Mouse (Mus musculus) intestine, embryonic 14.5 days (tissue): ENCODE measurements around the gene Dysf. TPM values are rescaled to one million over a fixed set of nuclear protein-coding genes. Genes with fewer than 3 reads are reported as not detected.

Experiments
- ATAC-seq: fragments of 200-750 bp; cut with Nextera tagmentation; replicated peaks from 2 replicates; pipeline ENCODE4 v1.8.0; 2017; ENCODE audit warnings: low read depth, moderate number of reproducible peaks, moderate TSS enrichment, moderate library complexity; ENCODE audit not compliant: low FRiP score, low TSS enrichment
- DNase-seq: peaks from one replicate; pipeline ENCODE4 v3.0.0-alpha.2; 2018; ENCODE audit warnings: low spot score
- H3K27ac ChIP-seq: fragments of 300-500 bp; sonication (generic); 2 replicates; pipeline ENCODE4 v1.5.1; 2014; ENCODE audit warnings: low read depth, mild to moderate bottlenecking, control low read depth
- H3K27me3 ChIP-seq: fragments of 300-500 bp; sonication (generic); replicated peaks from 2 replicates; pipeline ENCODE4 v1.6.1; 2014; ENCODE audit warnings: low read length, control low read depth; ENCODE audit not compliant: control insufficient read depth, insufficient read depth
- H3K36me3 ChIP-seq: fragments of 300-500 bp; sonication (generic); 2 replicates; pipeline ENCODE4 v1.6.1; 2014; ENCODE audit warnings: low read length, control low read depth; ENCODE audit not compliant: control insufficient read depth, insufficient read depth
- H3K4me1 ChIP-seq: fragments of 300-500 bp; sonication (generic); replicated peaks from 2 replicates; pipeline ENCODE4 v1.6.1; 2014; ENCODE audit warnings: low read length, control low read depth, mixed read lengths; ENCODE audit not compliant: control insufficient read depth, insufficient read depth
- H3K4me2 ChIP-seq: fragments of 300-500 bp; sonication (generic); 2 replicates; pipeline ENCODE4 v1.6.1; 2014; ENCODE audit warnings: low read length
- H3K4me3 ChIP-seq: fragments of 300-500 bp; sonication (generic); 2 replicates; pipeline ENCODE4 v1.5.1; 2014; ENCODE audit warnings: low read depth, low read length, control low read depth, mixed read lengths
- H3K9ac ChIP-seq: fragments of 300-500 bp; sonication (generic); 2 replicates; pipeline ENCODE4 v1.6.1; 2014; ENCODE audit warnings: mild to moderate bottlenecking, low read length
- H3K9me3 ChIP-seq: fragments of 300-500 bp; sonication (generic); 2 replicates; pipeline ENCODE4 v1.6.1; 2016; ENCODE audit warnings: low read length, control low read depth; ENCODE audit not compliant: control insufficient read depth
- WGBS: fragments of 180-500 bp; shearing (Covaris S2); extraction: QIAGEN DNeasy Blood & Tissue Kit; methylation state at CpG from one replicate; pipeline ENCODE4 v1.1.7; 2014; 5-methylcytosine and 5-hydroxymethylcytosine counted together
- polyA plus RNA-seq: library from polyadenylated mRNA; unstranded; fragments of >200 nt; fragmentation: Nextera tagmentation; extraction: Ambion mirVana; gene quantifications from 2 replicates; pipeline ENCODE4 v1.2.1, GENCODE M21; 2014

The Dysf gene
- polyA plus RNA-seq, 1 experiment from 2014 or later, result 11.1 TPM

DNA sequence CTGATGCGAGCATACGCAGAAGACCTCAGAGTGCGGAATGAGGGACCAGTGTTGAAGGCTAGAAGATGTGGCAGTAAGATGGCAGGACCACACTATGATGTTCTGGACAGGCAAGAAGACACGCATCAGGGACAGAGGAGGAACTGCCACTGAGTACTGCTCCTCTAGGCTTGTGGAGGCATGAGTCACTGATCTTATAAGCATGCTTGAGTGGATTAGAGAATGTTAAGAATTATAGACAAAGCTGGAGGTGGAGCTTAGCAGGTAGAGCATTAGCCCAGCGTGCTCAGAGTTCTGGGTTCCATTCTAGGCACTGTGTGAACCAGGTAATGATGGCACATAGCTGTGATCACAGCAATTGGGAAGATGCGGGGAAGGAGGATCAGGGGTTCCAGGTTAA is 165.2 kb downstream of the Dysf start:
- DNase-seq (no peak), ATAC-seq (no peak)
- H3K9me3 ChIP-seq, result no peaks in the 10 kb centered on the region
- no peak overlapping the region for H3K4me3 ChIP-seq
- H3K9ac ChIP-seq, result no peak overlapping the region
- H3K4me2 ChIP-seq, result no peak overlapping the region
- WGBS, result 93% methylated on average over 6 of the region's 6 CpGs
- H3K36me3 ChIP-seq, result no peaks in the 10 kb centered on the region
- H3K27me3 ChIP-seq, result no peaks in the 10 kb centered on the region
- H3K27ac ChIP-seq, result no peak overlapping the region
- no peaks in the 10 kb centered on the region for H3K4me1 ChIP-seq

DNA sequence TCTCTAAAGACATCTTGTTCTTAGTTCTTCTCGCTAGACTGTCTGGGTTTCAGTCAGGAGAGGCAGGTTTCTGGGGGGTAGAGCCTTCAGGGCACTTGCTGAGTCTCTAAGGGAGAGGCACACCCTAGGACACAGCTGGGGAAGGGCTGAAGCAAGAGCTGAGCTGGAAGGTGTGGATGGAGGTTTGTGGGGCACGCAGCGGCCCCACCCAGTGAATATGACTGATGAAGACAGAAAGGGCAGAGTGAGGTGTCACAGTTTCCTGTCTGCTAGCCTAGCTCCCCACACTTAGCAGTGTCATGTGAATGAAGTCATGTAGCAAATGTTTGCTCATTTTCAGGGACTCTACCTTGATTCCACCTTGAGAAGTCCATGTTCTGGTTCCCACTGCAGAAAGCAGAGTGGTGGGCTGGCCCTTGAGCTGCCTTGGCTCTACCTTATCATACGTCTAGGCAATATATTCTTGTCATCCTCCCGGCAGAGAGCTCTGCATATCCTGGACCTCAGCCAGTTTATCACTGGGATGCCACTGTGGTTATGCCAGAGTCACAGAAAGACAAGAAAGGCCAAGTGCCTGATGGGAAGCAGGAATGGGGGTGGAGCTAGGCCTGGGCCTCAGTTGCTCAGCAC is 170.5 kb downstream of the Dysf start:
- no peaks in the 10 kb centered on the region for H3K36me3 ChIP-seq
- no peak overlapping the region for H3K27ac ChIP-seq
- no peak overlapping the region for H3K4me2 ChIP-seq
- no peak overlapping the region for H3K4me3 ChIP-seq
- no peaks in the 10 kb centered on the region for H3K27me3 ChIP-seq
- 55% methylated on average over 5 of the region's 5 CpGs for WGBS
- H3K9ac ChIP-seq, result no peak overlapping the region
- DNase-seq (no peak), ATAC-seq (no peak)
- H3K9me3 ChIP-seq, result no peaks in the 10 kb centered on the region
- H3K4me1 ChIP-seq, result no peaks in the 10 kb centered on the region

DNA sequence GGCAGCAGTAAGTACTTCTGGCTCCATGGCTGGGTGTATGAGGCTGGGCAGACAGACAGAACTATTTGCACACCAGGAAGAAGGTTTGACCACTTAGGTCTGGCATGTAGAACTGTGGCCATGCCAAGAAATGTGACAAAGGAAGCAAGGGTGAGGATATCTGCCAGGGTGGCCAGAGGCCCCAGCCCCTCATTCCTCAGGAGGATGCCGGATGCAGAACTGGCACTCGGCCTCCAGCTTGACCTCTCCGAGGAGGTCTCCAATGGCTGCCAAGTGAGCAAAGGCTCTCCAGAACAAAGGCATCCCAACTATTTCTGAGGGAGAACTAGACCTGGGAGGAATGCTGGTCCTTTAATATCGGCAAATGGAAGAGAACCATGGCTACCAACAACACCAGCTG is 173.1 kb downstream of the Dysf start:
- no peak overlapping the region for H3K27ac ChIP-seq
- no peak for DNase-seq
- H3K9ac ChIP-seq, result no peak overlapping the region
- no peaks in the 10 kb centered on the region for H3K4me1 ChIP-seq
- no peak for ATAC-seq
- WGBS, result 34% methylated on average over 4 of the region's 4 CpGs
- H3K4me3 ChIP-seq, result no peak overlapping the region
- H3K9me3 ChIP-seq, result no peaks in the 10 kb centered on the region
- H3K4me2 ChIP-seq, result no peak overlapping the region
- H3K27me3 ChIP-seq, result no peaks in the 10 kb centered on the region
- no peaks in the 10 kb centered on the region for H3K36me3 ChIP-seq

DNA sequence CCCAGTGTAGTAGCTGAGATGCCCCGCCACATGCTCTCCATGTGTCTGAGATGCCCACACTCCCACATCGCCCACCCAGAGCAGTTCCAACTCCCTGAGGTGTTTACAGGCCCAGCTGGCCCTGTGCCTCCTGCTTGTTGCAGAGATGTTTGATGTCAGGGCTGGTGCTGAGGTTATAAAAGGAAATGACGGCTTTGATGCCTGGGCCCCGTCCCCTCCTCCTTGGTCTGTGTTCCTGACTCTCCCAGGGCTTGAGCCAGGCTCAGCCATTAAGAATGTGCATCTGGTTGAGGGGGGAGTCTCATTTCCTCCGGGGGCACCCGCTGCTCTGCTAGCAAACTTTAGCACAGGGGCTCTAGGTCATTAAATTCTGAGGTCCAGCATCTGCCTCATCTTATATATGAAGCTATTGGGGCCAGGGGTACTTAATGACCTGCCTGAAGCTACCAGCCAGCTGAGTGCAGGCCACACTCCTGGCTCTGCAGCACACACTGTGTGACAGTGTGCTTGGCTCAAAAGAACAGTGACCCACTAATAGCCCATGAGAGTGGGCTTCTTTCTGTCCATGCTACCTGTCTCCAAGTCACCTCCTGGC is 183.4 kb downstream of the Dysf start:
- no peak overlapping the region for H3K4me3 ChIP-seq

DNA sequence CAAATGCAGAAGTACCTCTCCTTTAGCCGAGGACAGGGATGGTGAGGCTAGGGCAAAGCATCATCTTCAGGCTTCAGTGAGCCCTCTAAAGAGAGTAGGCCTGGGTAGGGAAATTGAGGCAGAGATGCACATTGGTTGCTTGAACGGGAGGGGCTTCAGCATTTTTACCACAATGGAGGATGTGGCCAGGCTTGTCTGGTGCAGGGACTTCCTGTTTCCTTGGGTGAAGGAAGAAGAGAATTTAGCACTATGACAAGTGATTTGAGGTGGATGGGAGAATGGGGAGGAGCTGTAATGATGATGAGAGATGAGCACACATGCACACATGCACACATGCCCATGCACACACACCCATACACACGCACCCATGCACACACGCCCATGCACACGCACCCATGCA is 188.1 kb downstream of the Dysf start:
- no peak for ATAC-seq
- Histone ChIP-seq H3K4me3 (no peak overlapping the region), H3K9ac (no peak overlapping the region), H3K4me2 (no peak overlapping the region), H3K36me3 (no peaks in the 10 kb centered on the region), H3K9me3 (no peaks in the 10 kb centered on the region), H3K27ac (no peak overlapping the region), H3K27me3 (no peaks in the 10 kb centered on the region), H3K4me1 (no peaks in the 10 kb centered on the region)
- 91% methylated on average over 5 of the region's 5 CpGs for WGBS
- DNase-seq, result no peak

More for the DNA sequence above, 183.4 kb downstream of the Dysf start:
- no peak for DNase-seq
- Histone ChIP-seq H3K9me3 (no peaks in the 10 kb centered on the region), H3K36me3 (no peaks in the 10 kb centered on the region), H3K27me3 (no peaks in the 10 kb centered on the region), H3K4me1 (no peaks in the 10 kb centered on the region), H3K9ac (no peak overlapping the region), H3K4me2 (no peak overlapping the region), H3K27ac (no peak overlapping the region)
- no peak for ATAC-seq
- 38% methylated on average over 6 of the region's 6 CpGs for WGBS

DNA sequence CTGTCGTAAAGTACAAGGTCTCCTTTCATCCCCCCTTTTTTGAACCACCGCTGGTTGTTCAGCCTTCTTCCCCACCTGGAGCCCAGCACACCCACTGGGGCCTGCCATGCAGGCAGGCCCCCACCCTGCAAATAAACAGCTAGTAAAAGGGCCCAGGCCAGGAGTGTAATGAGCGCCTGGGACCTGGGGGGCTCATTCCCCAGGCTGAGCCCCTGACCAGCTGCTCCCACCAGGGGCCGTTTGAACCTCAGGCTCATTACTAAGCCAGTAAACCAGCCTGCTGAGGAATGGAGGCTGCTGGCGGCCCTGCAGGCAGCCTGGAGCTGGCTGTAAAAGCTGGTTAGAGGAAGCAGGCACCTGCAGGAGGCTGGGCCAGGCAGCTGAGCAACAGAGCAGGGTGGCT is 189.4 kb downstream of the Dysf start:
- 40% methylated on average over 5 of the region's 5 CpGs for WGBS
- Histone ChIP-seq H3K4me1 (no peaks in the 10 kb centered on the region), H3K4me2 (no peak overlapping the region), H3K27ac (no peak overlapping the region), H3K27me3 (no peaks in the 10 kb centered on the region), H3K9me3 (no peaks in the 10 kb centered on the region), H3K9ac (no peak overlapping the region), H3K36me3 (no peaks in the 10 kb centered on the region), H3K4me3 (no peak overlapping the region)
- ATAC-seq (no peak), DNase-seq (no peak)

DNA sequence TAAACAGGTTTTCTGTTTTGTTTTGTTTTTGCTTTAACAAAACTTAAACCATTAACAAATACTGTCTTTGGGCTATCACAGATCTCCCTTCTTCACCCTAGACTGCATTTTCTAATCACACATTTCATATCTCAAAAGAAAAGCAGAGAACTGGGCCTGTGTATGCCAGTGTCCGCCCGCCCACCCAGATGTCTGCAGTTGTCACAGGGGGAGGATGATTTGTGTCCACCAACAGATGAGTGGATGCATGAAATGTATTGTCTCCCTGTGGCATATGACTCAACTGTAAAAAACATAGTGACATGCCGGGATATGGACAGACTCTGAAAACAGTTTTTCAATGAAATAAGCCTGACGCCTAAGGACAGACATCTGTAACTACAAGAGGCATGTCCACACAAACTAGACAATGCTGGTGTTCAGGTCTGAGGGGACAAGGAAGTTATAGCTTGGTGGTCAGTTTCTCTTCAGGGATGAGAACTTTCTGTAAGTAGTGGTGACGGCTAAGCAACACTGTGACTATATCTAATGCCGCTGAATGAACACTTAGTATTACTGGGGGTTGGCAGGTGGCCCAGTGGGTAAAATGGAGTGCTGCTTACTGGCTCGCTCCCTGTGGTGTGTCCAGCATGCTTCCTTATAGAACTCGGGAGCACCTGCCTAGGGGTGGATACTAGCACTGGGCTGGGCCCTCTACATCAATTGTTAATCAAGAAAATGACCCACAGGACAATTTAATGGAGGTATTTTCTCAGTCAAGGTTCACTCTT is 193.5 kb downstream of the Dysf start:
- no peak overlapping the region for H3K27ac ChIP-seq
- H3K9ac ChIP-seq, result no peak overlapping the region
- no peak overlapping the region for H3K4me3 ChIP-seq
- no peak overlapping the region for H3K4me2 ChIP-seq
- DNase-seq (no peak), ATAC-seq (no peak)
- H3K9me3 ChIP-seq, result no peaks in the 10 kb centered on the region
- no peaks in the 10 kb centered on the region for H3K27me3 ChIP-seq
- no peaks in the 10 kb centered on the region for H3K4me1 ChIP-seq
- WGBS, result 85% methylated on average over 8 of the region's 8 CpGs
- no peaks in the 10 kb centered on the region for H3K36me3 ChIP-seq

DNA sequence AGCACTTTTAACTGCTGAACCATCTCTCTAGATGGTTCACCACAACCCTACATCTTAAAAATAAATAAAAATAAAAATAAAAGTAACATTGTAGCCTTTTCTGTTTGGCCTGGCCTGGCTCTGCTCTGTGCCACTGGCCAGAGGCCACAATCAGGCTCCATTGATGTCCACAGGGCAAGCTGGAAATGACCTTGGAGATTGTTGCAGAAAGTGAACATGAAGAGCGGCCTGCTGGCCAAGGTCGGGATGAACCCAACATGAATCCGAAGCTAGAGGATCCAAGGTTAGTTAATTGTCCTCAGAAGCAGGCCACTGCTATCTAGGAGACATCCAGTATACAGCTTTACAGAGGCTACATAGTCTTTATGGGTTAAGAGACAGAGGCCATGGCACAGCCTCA is 197.2 kb downstream of the Dysf start:
- no peak for ATAC-seq
- no peak overlapping the region for H3K4me3 ChIP-seq
- H3K4me1 ChIP-seq, result no peaks in the 10 kb centered on the region
- H3K4me2 ChIP-seq, result no peak overlapping the region
- no peak for DNase-seq
- no peak overlapping the region for H3K27ac ChIP-seq
- H3K9ac ChIP-seq, result no peak overlapping the region
- no peaks in the 10 kb centered on the region for H3K9me3 ChIP-seq
- WGBS, result 96% methylated on average over 3 of the region's 3 CpGs
- no peaks in the 10 kb centered on the region for H3K36me3 ChIP-seq
- no peaks in the 10 kb centered on the region for H3K27me3 ChIP-seq
